Mouse (Mus musculus) heart, embryonic 14.5 days (tissue): Measurements from ENCODE around the gene Gm9844. TPM values are rescaled to one million over a fixed set of nuclear protein-coding genes. Genes with fewer than 3 reads are reported as not detected.
A peak's percentile ranks its signal among the peaks of the same experiment; 100 is the strongest.

ENCODE experiments used
- ATAC-seq: fragments of 200-750 bp; cut with Nextera tagmentation; 2 replicates; pipeline ENCODE4 v1.8.0; 2017; ENCODE audit warnings: low read depth, moderate TSS enrichment; ENCODE audit not compliant: insufficient number of reproducible peaks, insufficient read depth, low FRiP score
- H3K27ac ChIP-seq, 2 experiments: fragments of 200-500 bp in 1 of 2; fragments of 300-500 bp in 1 of 2; sonication (generic) in 1 of 2; replicated peaks in 1 of 2; 2 replicates each; pipeline ENCODE4 v1.5.1; 2012 to 2014; ENCODE audit warnings: low read depth in 2 of 2, low read length in 2 of 2, control low read depth in 1 of 2, mild to moderate bottlenecking in 1 of 2, mixed read lengths in 1 of 2; ENCODE audit not compliant: control insufficient read depth in 1 of 2, insufficient read depth in 1 of 2
- H3K27me3 ChIP-seq: fragments of 300-500 bp; sonication (generic); 2 replicates; pipeline ENCODE4 v1.6.1; 2014; ENCODE audit warnings: mild to moderate bottlenecking, low read length, control low read depth; ENCODE audit not compliant: control insufficient read depth, insufficient read depth
- H3K36me3 ChIP-seq: fragments of 300-500 bp; sonication (generic); 2 replicates; pipeline ENCODE4 v1.6.1; 2014; ENCODE audit warnings: mild to moderate bottlenecking, control low read depth, low read length, mixed read lengths; ENCODE audit not compliant: control insufficient read depth, insufficient read depth
- H3K4me1 ChIP-seq, 2 experiments: fragments of 200-500 bp in 1 of 2; fragments of 300-500 bp in 1 of 2; sonication (generic) in 1 of 2; 2 replicates each; pipeline ENCODE4 v1.6.1; 2012 to 2014; ENCODE audit warnings: low read length in 2 of 2, control low read depth in 1 of 2, mixed read lengths in 1 of 2; ENCODE audit not compliant: control insufficient read depth in 2 of 2, insufficient read depth in 2 of 2
- H3K4me2 ChIP-seq: fragments of 300-500 bp; sonication (generic); 2 replicates; pipeline ENCODE4 v1.6.1; 2014; ENCODE audit warnings: mild to moderate bottlenecking, low read length
- H3K4me3 ChIP-seq, 2 experiments: fragments of 200-500 bp in 1 of 2; fragments of 300-500 bp in 1 of 2; sonication (generic) in 1 of 2; 2 replicates each; pipeline ENCODE4 v1.5.1; 2012 to 2014; ENCODE audit warnings: low read length in 2 of 2, mild to moderate bottlenecking in 2 of 2, control low read depth in 1 of 2, low read depth in 1 of 2, moderate library complexity in 1 of 2; ENCODE audit not compliant: control insufficient read depth in 1 of 2, insufficient read depth in 1 of 2
- H3K9ac ChIP-seq: fragments of 300-500 bp; sonication (generic); 2 replicates; pipeline ENCODE4 v1.6.1; 2014; ENCODE audit warnings: mild to moderate bottlenecking, low read length
- H3K9me3 ChIP-seq: fragments of 300-500 bp; sonication (generic); 2 replicates; pipeline ENCODE4 v1.6.1; 2016; ENCODE audit warnings: low read length, control low read depth; ENCODE audit not compliant: control insufficient read depth
- WGBS: fragments of 180-500 bp; shearing (Covaris S2); extraction: QIAGEN DNeasy Blood & Tissue Kit; methylation state at CpG from one replicate; pipeline ENCODE4 v1.1.7; 2014; 5-methylcytosine and 5-hydroxymethylcytosine counted together
- polyA plus RNA-seq: library from polyadenylated mRNA; unstranded; fragments of >200 nt; fragmentation: Nextera tagmentation; extraction: Ambion mirVana; gene quantifications from 2 replicates; pipeline ENCODE4 v1.2.1, GENCODE M21; 2014

Gm9844 gene
- polyA plus RNA-seq, 1 experiment from 2014 or later = 14.2 TPM

GRCm38 (mm10) chr7:24885468-24886307 is 23.7 kb downstream of the Gm9844 start:
- Histone ChIP-seq H3K27ac (peak overlapping the region in 1 of 2 experiments; percentile 86; a peak in 1 of 4 replicates), H3K4me2 (peak overlapping the region; percentile 83), H3K36me3 (peaks cover 54% of the 10 kb centered on the region), H3K4me3 (peak overlapping the region; percentile 69 to 91), H3K27me3 (no peaks in the 10 kb centered on the region), H3K4me1 (peaks cover 8 to 27% of the 10 kb centered on the region in 2 experiments), H3K9ac (peak overlapping the region; percentile 99), H3K9me3 (no peaks in the 10 kb centered on the region)
- 43% methylated on average over 12 of the region's 12 CpGs for WGBS
- no peak for ATAC-seq

GRCm38 (mm10) chr7:24886308-24886633 is 24.3 kb downstream of the Gm9844 start:
- Histone ChIP-seq H3K36me3 (peaks cover 60% of the 10 kb centered on the region), H3K4me3 (peak overlapping the region; percentile 69 to 91), H3K27ac (0 out of 4 replicates have a peak overlapping the region, but pooled peaks of 1 of the 2 experiments have one; percentile 10), H3K9me3 (no peaks in the 10 kb centered on the region), H3K9ac (peak overlapping the region; percentile 99), H3K4me1 (peaks cover 8 to 27% of the 10 kb centered on the region in 2 experiments), H3K27me3 (no peaks in the 10 kb centered on the region), H3K4me2 (peak overlapping the region; percentile 83)
- WGBS = 58% methylated on average over 4 of the region's 4 CpGs
- ATAC-seq = no peak

DNA sequence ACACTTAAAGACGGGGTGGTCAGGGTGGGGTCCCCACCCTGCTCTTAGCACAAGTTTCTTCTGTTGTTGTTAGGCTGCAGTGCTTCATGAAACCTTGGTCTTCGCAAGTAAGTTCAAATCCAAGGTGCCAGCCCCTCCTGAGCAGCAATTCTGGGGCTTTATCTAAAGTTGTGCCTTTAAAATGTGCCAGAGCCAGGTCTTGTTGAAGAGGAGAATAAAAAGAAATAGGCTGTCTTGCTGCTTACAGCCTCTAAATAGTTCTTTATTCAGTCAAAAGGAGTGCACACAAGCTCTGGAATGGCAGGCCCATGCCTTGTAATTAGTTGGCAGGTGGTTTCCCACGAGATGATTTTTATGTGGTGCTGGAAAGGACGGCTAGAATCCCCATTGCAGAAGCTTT is 25.1 kb downstream of the Gm9844 start:
- 74% methylated on average over 4 of the region's 4 CpGs for WGBS
- Histone ChIP-seq H3K36me3 (peaks cover 60% of the 10 kb centered on the region), H3K9ac (peak overlapping the region; percentile 42; the same call in 1 of the 2 replicates), H3K4me1 (peaks cover 8 to 27% of the 10 kb centered on the region in 2 experiments), H3K4me2 (no peak overlapping the region), H3K27ac (no peak overlapping the region), H3K9me3 (no peaks in the 10 kb centered on the region), H3K27me3 (no peaks in the 10 kb centered on the region), H3K4me3 (no peak overlapping the region)
- ATAC-seq = no peak

- Histone ChIP-seq H3K4me2 (no peak overlapping the region), H3K4me1 (peaks cover 8 to 27% of the 10 kb centered on the region in 2 experiments), H3K36me3 (peaks cover 60% of the 10 kb centered on the region), H3K9ac (no peak overlapping the region), H3K4me3 (no peak overlapping the region), H3K27ac (0 out of 4 replicates have a peak overlapping the region, but pooled peaks of 1 of the 2 experiments have one; percentile 4), H3K9me3 (no peaks in the 10 kb centered on the region), H3K27me3 (no peaks in the 10 kb centered on the region)
- 87% methylated on average over 6 of the region's 6 CpGs for WGBS
- ATAC-seq = no peak
Measured at GRCm38 (mm10) chr7:24889431-24890220, 27.6 kb downstream of the Gm9844 start.

GRCm38 (mm10) chr7:24890281-24891216 is 28.5 kb downstream of the Gm9844 start:
- WGBS = 26% methylated on average over 10 of the region's 10 CpGs
- peak; percentile 40; the same call in 1 of the 2 replicates for ATAC-seq

DNA sequence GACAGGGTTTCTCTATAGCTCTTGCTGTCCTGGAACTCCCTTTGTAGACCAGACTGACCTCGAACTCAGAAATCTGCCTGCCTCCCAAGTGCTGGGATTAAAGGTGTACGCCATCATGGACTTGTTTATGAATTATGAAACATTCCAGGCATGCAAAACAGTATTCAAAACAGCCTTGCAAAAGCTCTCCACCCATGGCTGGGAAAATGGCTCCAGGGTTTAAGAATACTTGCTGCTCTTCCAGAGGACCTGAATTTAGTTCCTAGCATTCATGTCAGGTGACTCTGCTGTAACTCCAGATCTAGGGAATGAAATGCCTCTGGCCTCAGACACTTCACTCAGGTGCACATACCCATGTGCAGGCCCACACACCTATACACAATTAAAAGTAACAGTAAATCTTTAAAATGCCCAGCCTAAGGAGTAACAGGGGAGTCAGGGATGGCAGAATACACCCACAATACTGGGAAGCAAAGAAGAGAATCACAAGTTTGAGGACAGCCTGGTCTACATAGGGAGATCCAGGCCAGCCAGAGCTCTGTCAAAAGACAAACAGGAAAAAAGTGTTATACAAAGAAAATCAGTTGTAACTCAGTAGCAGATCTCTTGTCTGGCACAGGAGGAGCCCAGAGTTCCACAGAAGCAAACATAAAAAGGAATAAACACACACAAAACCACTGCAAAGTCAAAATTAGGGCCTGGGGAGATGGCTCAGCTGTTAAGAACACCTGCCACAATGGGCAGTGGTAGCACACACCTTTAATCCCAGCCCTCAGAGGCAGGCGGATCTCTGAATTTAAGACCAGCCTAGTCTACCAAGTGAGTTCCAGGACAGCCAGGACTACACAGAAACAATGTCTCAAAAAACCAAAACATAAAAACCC is 29.5 kb downstream of the Gm9844 start:
- Histone ChIP-seq H3K4me3 (no peak overlapping the region), H3K9me3 (no peaks in the 10 kb centered on the region), H3K9ac (no peak overlapping the region), H3K36me3 (peaks cover 48% of the 10 kb centered on the region), H3K4me1 (peaks cover 0 to 13% of the 10 kb centered on the region in 2 experiments; a peak in 3 of 4 replicates), H3K4me2 (no peak overlapping the region), H3K27ac (no peak overlapping the region), H3K27me3 (no peaks in the 10 kb centered on the region)
- ATAC-seq = no peak
- WGBS = 74% methylated on average over 3 of the region's 3 CpGs

More at GRCm38 (mm10) chr7:24890281-24891216, 28.5 kb downstream of the Gm9844 start:
- Histone ChIP-seq H3K4me2 (no peak overlapping the region), H3K27me3 (no peaks in the 10 kb centered on the region), H3K9ac (no peak overlapping the region), H3K4me1 (peaks cover 8 to 23% of the 10 kb centered on the region in 2 experiments), H3K36me3 (peaks cover 57% of the 10 kb centered on the region), H3K9me3 (no peaks in the 10 kb centered on the region), H3K4me3 (no peak overlapping the region), H3K27ac (0 out of 4 replicates have a peak overlapping the region, but pooled peaks of 1 of the 2 experiments have one; percentile 4)
